ENCODE assay signal across 8 mouse cellular contexts in the genomic region with DNA sequence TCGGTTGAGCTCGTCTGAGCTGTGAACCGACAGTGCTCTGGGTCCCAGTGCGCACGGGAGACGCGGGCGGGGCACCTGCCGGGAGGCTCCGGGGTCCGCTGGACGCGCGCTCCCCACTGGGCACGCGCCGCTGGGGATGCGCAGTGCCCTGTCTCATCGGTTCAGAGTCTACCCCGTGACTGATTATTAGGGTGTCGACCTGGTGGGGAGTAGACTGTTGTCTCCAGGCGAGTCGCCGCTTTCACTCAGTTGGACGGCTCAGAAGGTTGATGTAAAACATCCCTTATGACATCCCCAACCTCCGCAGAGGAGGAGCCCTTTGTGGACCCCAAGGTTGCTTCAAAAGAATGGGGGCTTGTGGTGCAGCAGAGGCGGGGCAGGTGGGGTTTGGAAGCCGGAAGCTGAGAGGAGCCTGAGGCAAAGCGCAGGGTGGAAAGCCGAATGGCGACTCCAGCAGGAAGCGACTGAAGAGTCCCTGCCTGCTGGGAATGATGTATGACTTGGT. TPM values are rescaled to one million over a fixed set of nuclear protein-coding genes. Genes with fewer than 3 reads are reported as not detected.
DNase-seq lines count a peak whose midpoint lies in the region; ATAC-seq and TF ChIP-seq lines count a peak whose summit lies in the region.

No protein-coding gene starts in this region.

- DNase-seq in cerebellum, adult 11-12 months: peak; percentile 70
- DNase-seq in cerebellum, adult 9-11 months: no peak
- peak; percentile 51 for DNase-seq in lung, embryonic 14.5 days
- DNase-seq in frontal cortex, postnatal 14 days (ENCODE audit: low spot score in 2 of 2): no peak

- H3K9ac ChIP-seq in intestine, embryonic 16.5 days (ENCODE audit: low read depth, low read length): peak overlapping the region; percentile 98
- peak overlapping the region; percentile 90 for H3K9ac ChIP-seq in lung, embryonic 14.5 days

- H3K27me3 ChIP-seq in E14TG2a.4 (ENCODE audit: insufficient read depth, low read length): peaks cover 18% of the 10 kb centered on the region
- no peaks in the 10 kb centered on the region for H3K27me3 ChIP-seq in intestine, embryonic 16.5 days (replicated peaks; ENCODE audit: control insufficient read depth, insufficient read depth, low read length)
- H3K27me3 ChIP-seq in lung, embryonic 14.5 days (ENCODE audit: insufficient read depth, low read length): no peaks in the 10 kb centered on the region

- under 1% methylated on average over 32 of the region's 32 CpGs for WGBS in intestine, embryonic 16.5 days
- under 1% methylated on average over 32 of the region's 32 CpGs for WGBS in lung, embryonic 14.5 days
- WGBS in olfactory bulb, adult 2 months: 0% methylated on average over 32 of the region's 32 CpGs

- peak; percentile 64 for ATAC-seq in intestine, embryonic 16.5 days
- no peak; the same call in 1 of the 2 replicates for ATAC-seq in lung, embryonic 14.5 days (ENCODE audit: insufficient read depth)

- no peaks in the 10 kb centered on the region for H3K36me3 ChIP-seq in E14TG2a.4 (ENCODE audit: insufficient read depth, low read length)
- H3K36me3 ChIP-seq in intestine, embryonic 16.5 days (ENCODE audit: control insufficient read depth, insufficient read depth, low read length): no peaks in the 10 kb centered on the region
- H3K36me3 ChIP-seq in lung, embryonic 14.5 days (ENCODE audit: insufficient read depth): no peaks in the 10 kb centered on the region

- TF ChIP-seq POLR2A in embryonic fibroblast, embryonic 13.5 days (IDR thresholded peaks at IDR 0.05; ENCODE audit: low read depth, low read length): peak; percentile 41
- TF ChIP-seq POLR2A in olfactory bulb, adult 2 months (IDR thresholded peaks at IDR 0.05; ENCODE audit: insufficient read depth, low read depth, low read length): no peak

- no peaks in the 10 kb centered on the region for H3K9me3 ChIP-seq in E14TG2a.4 (ENCODE audit: low read length)
- H3K9me3 ChIP-seq in intestine, embryonic 16.5 days (ENCODE audit: control insufficient read depth, low read length): no peaks in the 10 kb centered on the region
- no peaks in the 10 kb centered on the region for H3K9me3 ChIP-seq in lung, embryonic 14.5 days (ENCODE audit: low read depth, low read length)

- H3K27ac ChIP-seq in embryonic fibroblast, embryonic 13.5 days (ENCODE audit: insufficient read depth, low read length): peak overlapping the region; percentile 44
- H3K27ac ChIP-seq in intestine, embryonic 16.5 days (ENCODE audit: low read length): peak overlapping the region; percentile 99
- H3K27ac ChIP-seq in lung, embryonic 14.5 days (ENCODE audit: low read depth): peak overlapping the region; percentile 89; the same call in 1 of the 2 replicates
- H3K27ac ChIP-seq in olfactory bulb, adult 2 months (ENCODE audit: insufficient read depth, low read depth, low read length): peak overlapping the region; percentile 89

- TF ChIP-seq CTCF in E14TG2a.4 (conservative IDR thresholded peaks at IDR 0.05; ENCODE audit: low read length): no peak
- no peak for TF ChIP-seq CTCF in embryonic fibroblast, embryonic 13.5 days (IDR thresholded peaks at IDR 0.05; ENCODE audit: borderline replicate concordance, insufficient read depth, low read length)
- no peak for TF ChIP-seq CTCF in lung, embryonic 14.5 days (IDR thresholded peaks at IDR 0.05; ENCODE audit: low read depth)
- no peak for TF ChIP-seq CTCF in olfactory bulb, adult 2 months (IDR thresholded peaks at IDR 0.05; ENCODE audit: insufficient read depth, low read depth, low read length)

- peak overlapping the region; percentile 94 for H3K4me3 ChIP-seq in E14TG2a.4 (replicated peaks; ENCODE audit: low read length)
- H3K4me3 ChIP-seq in embryonic fibroblast, embryonic 13.5 days (ENCODE audit: insufficient read depth, low read length): peak overlapping the region; percentile 68
- H3K4me3 ChIP-seq in intestine, embryonic 16.5 days (ENCODE audit: low read length): peak overlapping the region; percentile 98
- H3K4me3 ChIP-seq in lung, embryonic 14.5 days (ENCODE audit: low read depth, low read length): peak overlapping the region; percentile 98
- peak overlapping the region; percentile 96 for H3K4me3 ChIP-seq in olfactory bulb, adult 2 months (ENCODE audit: insufficient read depth, low read depth, low read length)

- peaks cover 39% of the 10 kb centered on the region for H3K4me1 ChIP-seq in E14TG2a.4 (replicated peaks; ENCODE audit: low read depth, low read length)
- no peaks in the 10 kb centered on the region for H3K4me1 ChIP-seq in embryonic fibroblast, embryonic 13.5 days (ENCODE audit: control insufficient read depth, insufficient read depth, low read length)
- peaks cover 32% of the 10 kb centered on the region for H3K4me1 ChIP-seq in intestine, embryonic 16.5 days (ENCODE audit: control insufficient read depth, insufficient read depth, low read length)
- H3K4me1 ChIP-seq in lung, embryonic 14.5 days (ENCODE audit: insufficient read depth): peaks cover 10% of the 10 kb centered on the region; the same call in 1 of the 2 replicates
- peaks cover 11% of the 10 kb centered on the region for H3K4me1 ChIP-seq in olfactory bulb, adult 2 months (ENCODE audit: control insufficient read depth, insufficient read depth, low read length)

- H3K4me2 ChIP-seq in intestine, embryonic 16.5 days (ENCODE audit: low read depth, low read length): peak overlapping the region; percentile 77
- H3K4me2 ChIP-seq in lung, embryonic 14.5 days: peak overlapping the region; percentile 94

RNA-seq across cellular contexts. Expression of a gene that starts 0.5 kb away (rescaled TPM):
- polyA plus RNA-seq in embryonic fibroblast, embryonic 13.5 days (2011; ENCODE audit: insufficient read length, low read depth, missing spikeins): 60.0 and 71.1 TPM in 2 replicates
- 30.1 and 32.5 TPM in 2 replicates for polyA plus RNA-seq in intestine, embryonic 16.5 days (2015; fragmentation: Nextera tagmentation; extraction: Ambion mirVana)
- 45.1 and 47.5 TPM in 2 replicates for polyA plus RNA-seq in lung, embryonic 14.5 days (2014; fragmentation: Nextera tagmentation; extraction: Ambion mirVana)
- polyA plus RNA-seq in olfactory bulb, adult 2 months (2012; ENCODE audit: insufficient read depth, insufficient read length, low replicate concordance, missing spikeins): not detected in 2 replicates

RNA-seq across cellular contexts. Expression of a gene that starts 28.6 kb away (rescaled TPM):
- not detected in 2 replicates for polyA plus RNA-seq in embryonic fibroblast, embryonic 13.5 days (2011; ENCODE audit: insufficient read length, low read depth, missing spikeins)
- 1.2 TPM in 2 replicates for polyA plus RNA-seq in intestine, embryonic 16.5 days (2015; fragmentation: Nextera tagmentation; extraction: Ambion mirVana)
- 0.50 and 0.68 TPM in 2 replicates for polyA plus RNA-seq in lung, embryonic 14.5 days (2014; fragmentation: Nextera tagmentation; extraction: Ambion mirVana)
- not detected in 2 replicates for polyA plus RNA-seq in olfactory bulb, adult 2 months (2012; ENCODE audit: insufficient read depth, insufficient read length, low replicate concordance, missing spikeins)

RNA-seq across cellular contexts. Expression of a gene that starts 38.8 kb away (rescaled TPM):
- polyA plus RNA-seq in embryonic fibroblast, embryonic 13.5 days (2011; ENCODE audit: insufficient read length, low read depth, missing spikeins): 6.2 and 6.4 TPM in 2 replicates
- polyA plus RNA-seq in intestine, embryonic 16.5 days (2015; fragmentation: Nextera tagmentation; extraction: Ambion mirVana): 20.4 and 29.1 TPM in 2 replicates
- polyA plus RNA-seq in lung, embryonic 14.5 days (2014; fragmentation: Nextera tagmentation; extraction: Ambion mirVana): 10.3 and 10.7 TPM in 2 replicates
- polyA plus RNA-seq in olfactory bulb, adult 2 months (2012; ENCODE audit: insufficient read depth, insufficient read length, low replicate concordance, missing spikeins): not detected in 2 replicates

Comparison
In these comparisons a context has a peak if more than half of its experiments do, and no peak if none do; other contexts are left out.
1. DNase-seq: peak in cerebellum, adult 11-12 months (single experiment) and lung, embryonic 14.5 days (single experiment); none in cerebellum, adult 9-11 months (single experiment) and frontal cortex, postnatal 14 days (0 of 2).
2. H3K27ac ChIP-seq: peak in every context shown above with its lines; median percentile 99 in intestine, embryonic 16.5 days; 89 in lung, embryonic 14.5 days; 89 in olfactory bulb, adult 2 months; 44 in embryonic fibroblast, embryonic 13.5 days.
3. Peak in every context shown above with its lines, with median percentiles within 50 percentile points of each other: H3K4me3 ChIP-seq.